Mouse (Mus musculus): ENCODE measurements at regions not wholly inside any gene's neighbourhood (a gene's known extent, or its start where the extent isn't known, plus 50 kb on each side); places are given as distances from the start of the nearest gene placed in this dataset.

- no peak for ATAC-seq (replicated peaks; ENCODE audit: low FRiP score, low read depth)
- peak; percentile 45 for DNase-seq (ENCODE audit: low spot score)
- Histone ChIP-seq H3K36me3 (ENCODE audit: insufficient read depth, low read length) (no peaks in the 10 kb centered on the region), H3K4me3 (replicated peaks; ENCODE audit: low read depth, low read length) (no peak overlapping the region), H3K9me3 (replicated peaks; ENCODE audit: low read length) (no peaks in the 10 kb centered on the region), H3K9ac (ENCODE audit: low read depth, low read length) (no peak overlapping the region), H3K4me2 (ENCODE audit: low read length) (no peak overlapping the region), H3K4me1 (replicated peaks; ENCODE audit: insufficient read depth, low read length) (0 out of 2 replicates have a peak, but pooled peaks cover 6% of the 10 kb centered on the region), H3K27ac (no peak overlapping the region), H3K27me3 (ENCODE audit: insufficient read depth, low read length) (no peaks in the 10 kb centered on the region)
- 64% methylated on average over 14 of the region's 14 CpGs for WGBS
- TF ChIP-seq CTCF (IDR thresholded peaks at IDR 0.05; ENCODE audit: low read depth) = no peak
Observed at GRCm38 (mm10) chr2:160510635-160511421, 134.9 kb upstream of the Top1 start.

GRCm38 (mm10) chr2:160515621-160516020, 130.1 kb upstream of the Top1 start:
- Histone ChIP-seq H3K4me3 (replicated peaks; ENCODE audit: low read depth, low read length) (no peak overlapping the region), H3K9ac (ENCODE audit: low read depth, low read length) (no peak overlapping the region), H3K4me1 (replicated peaks; ENCODE audit: insufficient read depth, low read length) (no peaks in the 10 kb centered on the region), H3K9me3 (replicated peaks; ENCODE audit: low read length) (no peaks in the 10 kb centered on the region), H3K36me3 (ENCODE audit: insufficient read depth, low read length) (no peaks in the 10 kb centered on the region), H3K27me3 (ENCODE audit: insufficient read depth, low read length) (no peaks in the 10 kb centered on the region), H3K27ac (no peak overlapping the region), H3K4me2 (ENCODE audit: low read length) (no peak overlapping the region)
- ATAC-seq (replicated peaks; ENCODE audit: low FRiP score, low read depth) = no peak
- TF ChIP-seq CTCF (IDR thresholded peaks at IDR 0.05; ENCODE audit: low read depth) = no peak
- 64% methylated on average over 6 of the region's 6 CpGs for WGBS
- DNase-seq (ENCODE audit: low spot score) = no peak

- H3K4me2 ChIP-seq (ENCODE audit: low read length) = no peak overlapping the region
- ATAC-seq (replicated peaks; ENCODE audit: low FRiP score, low read depth) (no peak), DNase-seq (ENCODE audit: low spot score) (no peak)
- H3K4me3 ChIP-seq (replicated peaks; ENCODE audit: low read depth, low read length) = no peak overlapping the region
- H3K4me1 ChIP-seq (replicated peaks; ENCODE audit: insufficient read depth, low read length) = no peaks in the 10 kb centered on the region
- H3K36me3 ChIP-seq (ENCODE audit: insufficient read depth, low read length) = no peaks in the 10 kb centered on the region
- H3K27ac ChIP-seq = no peak overlapping the region
- no peaks in the 10 kb centered on the region for H3K9me3 ChIP-seq (replicated peaks; ENCODE audit: low read length)
- TF ChIP-seq CTCF (IDR thresholded peaks at IDR 0.05; ENCODE audit: low read depth) = no peak
- H3K27me3 ChIP-seq (ENCODE audit: insufficient read depth, low read length) = no peaks in the 10 kb centered on the region
- no peak overlapping the region for H3K9ac ChIP-seq (ENCODE audit: low read depth, low read length)
- 29% methylated on average over 6 of the region's 6 CpGs for WGBS
Observed at GRCm38 (mm10) chr2:160516526-160516925, 129.2 kb upstream of the Top1 start.

- ATAC-seq (replicated peaks; ENCODE audit: low FRiP score, low read depth) (no peak), DNase-seq (ENCODE audit: low spot score) (no peak)
- Histone ChIP-seq H3K27ac (no peak overlapping the region), H3K4me2 (ENCODE audit: low read length) (no peak overlapping the region), H3K4me3 (replicated peaks; ENCODE audit: low read depth, low read length) (no peak overlapping the region), H3K36me3 (ENCODE audit: insufficient read depth, low read length) (no peaks in the 10 kb centered on the region), H3K9ac (ENCODE audit: low read depth, low read length) (no peak overlapping the region), H3K9me3 (replicated peaks; ENCODE audit: low read length) (no peaks in the 10 kb centered on the region), H3K4me1 (replicated peaks; ENCODE audit: insufficient read depth, low read length) (0 out of 2 replicates have a peak, but pooled peaks cover 5% of the 10 kb centered on the region), H3K27me3 (ENCODE audit: insufficient read depth, low read length) (no peaks in the 10 kb centered on the region)
- 60% methylated on average over 9 of the region's 9 CpGs for WGBS
- peak; percentile 44 for TF ChIP-seq CTCF (IDR thresholded peaks at IDR 0.05; ENCODE audit: low read depth)
Observed at GRCm38 (mm10) chr2:160525301-160526205, 120.1 kb upstream of the Top1 start.

- Histone ChIP-seq H3K9ac (ENCODE audit: low read depth, low read length) (no peak overlapping the region), H3K36me3 (ENCODE audit: insufficient read depth, low read length) (no peaks in the 10 kb centered on the region), H3K27me3 (ENCODE audit: insufficient read depth, low read length) (no peaks in the 10 kb centered on the region), H3K27ac (no peak overlapping the region), H3K4me3 (replicated peaks; ENCODE audit: low read depth, low read length) (no peak overlapping the region), H3K4me1 (replicated peaks; ENCODE audit: insufficient read depth, low read length) (0 out of 2 replicates have a peak, but pooled peaks cover 5% of the 10 kb centered on the region), H3K4me2 (ENCODE audit: low read length) (no peak overlapping the region), H3K9me3 (replicated peaks; ENCODE audit: low read length) (no peaks in the 10 kb centered on the region)
- DNase-seq (ENCODE audit: low spot score) = no peak
- WGBS = 32% methylated on average over 8 of the region's 8 CpGs
- no peak for TF ChIP-seq CTCF (IDR thresholded peaks at IDR 0.05; ENCODE audit: low read depth)
- no peak for ATAC-seq (replicated peaks; ENCODE audit: low FRiP score, low read depth)
Observed at GRCm38 (mm10) chr2:160526377-160527125, 119.1 kb upstream of the Top1 start.

GRCm38 (mm10) chr2:160529306-160529705, 116.4 kb upstream of the Top1 start:
- 59% methylated on average over 7 of the region's 7 CpGs for WGBS
- no peaks in the 10 kb centered on the region for H3K27me3 ChIP-seq (ENCODE audit: insufficient read depth, low read length)
- H3K4me2 ChIP-seq (ENCODE audit: low read length) = no peak overlapping the region
- 0 out of 2 replicates have a peak, but pooled peaks cover 5% of the 10 kb centered on the region for H3K4me1 ChIP-seq (replicated peaks; ENCODE audit: insufficient read depth, low read length)
- TF ChIP-seq CTCF (IDR thresholded peaks at IDR 0.05; ENCODE audit: low read depth) = no peak
- no peaks in the 10 kb centered on the region for H3K36me3 ChIP-seq (ENCODE audit: insufficient read depth, low read length)
- no peak overlapping the region for H3K4me3 ChIP-seq (replicated peaks; ENCODE audit: low read depth, low read length)
- ATAC-seq (replicated peaks; ENCODE audit: low FRiP score, low read depth) (no peak), DNase-seq (ENCODE audit: low spot score) (no peak)
- H3K9me3 ChIP-seq (replicated peaks; ENCODE audit: low read length) = no peaks in the 10 kb centered on the region
- no peak overlapping the region for H3K9ac ChIP-seq (ENCODE audit: low read depth, low read length)
- H3K27ac ChIP-seq = no peak overlapping the region

All from kidney, postnatal 0 days (tissue).